Mouse (Mus musculus) midbrain, embryonic 13.5 days (tissue): Measurements from ENCODE around the gene Tspyl3. TPM values are rescaled to one million over a fixed set of nuclear protein-coding genes. Genes with fewer than 3 reads are reported as not detected.
"Not testable (repeated sequence)": the region's sequence is repeated elsewhere in the genome, so short reads cannot be mapped to it uniquely, and the experiment has no call there.

Source experiments
- ATAC-seq: fragments of 200-750 bp; cut with Nextera tagmentation; 2 replicates; pipeline ENCODE4 v1.8.0; 2017; ENCODE audit warnings: mild to moderate bottlenecking, moderate TSS enrichment, moderate library complexity
- H3K27ac ChIP-seq: fragments of 300-500 bp; sonication (generic); 2 replicates; pipeline ENCODE4 v1.5.1; 2015; ENCODE audit warnings: inconsistent platforms, mild to moderate bottlenecking, moderate library complexity
- H3K27me3 ChIP-seq: fragments of 300-500 bp; sonication (generic); 2 replicates; pipeline ENCODE4 v1.6.1; 2015; ENCODE audit warnings: mild to moderate bottlenecking, inconsistent platforms
- H3K36me3 ChIP-seq: fragments of 300-500 bp; sonication (generic); 2 replicates; pipeline ENCODE4 v1.6.1; 2015; ENCODE audit warnings: mild to moderate bottlenecking, inconsistent platforms
- H3K4me1 ChIP-seq: fragments of 300-500 bp; sonication (generic); replicated peaks from 2 replicates; pipeline ENCODE4 v1.6.1; 2015; ENCODE audit warnings: inconsistent platforms
- H3K4me2 ChIP-seq: fragments of 300-500 bp; sonication (generic); replicated peaks from 2 replicates; pipeline ENCODE4 v1.6.1; 2015; ENCODE audit warnings: moderate library complexity, mild to moderate bottlenecking, inconsistent platforms
- H3K4me3 ChIP-seq: fragments of 300-500 bp; sonication (generic); replicated peaks from 2 replicates; pipeline ENCODE4 v1.5.1; 2015; ENCODE audit warnings: mild to moderate bottlenecking, inconsistent platforms
- H3K9ac ChIP-seq: fragments of 300-500 bp; sonication (generic); replicated peaks from 2 replicates; pipeline ENCODE4 v1.6.1; 2015; ENCODE audit warnings: mild to moderate bottlenecking, inconsistent platforms
- H3K9me3 ChIP-seq: fragments of 300-500 bp; sonication (generic); 2 replicates; pipeline ENCODE4 v1.6.1; 2016; ENCODE audit warnings: mild to moderate bottlenecking, inconsistent platforms
- WGBS: fragments of 180-500 bp; shearing (Covaris S2); methylation state at CpG from one replicate; pipeline ENCODE4 v1.1.7; 2015; 5-methylcytosine and 5-hydroxymethylcytosine counted together
- polyA plus RNA-seq: library from polyadenylated mRNA; unstranded; fragments of >200 nt; fragmentation: Nextera tagmentation; extraction: Ambion mirVana; gene quantifications from 2 replicates; pipeline ENCODE4 v1.2.1, GENCODE M21; 2015

The Tspyl3 gene
- 22.3 and 23.5 TPM in 2 replicates for polyA plus RNA-seq

DNA sequence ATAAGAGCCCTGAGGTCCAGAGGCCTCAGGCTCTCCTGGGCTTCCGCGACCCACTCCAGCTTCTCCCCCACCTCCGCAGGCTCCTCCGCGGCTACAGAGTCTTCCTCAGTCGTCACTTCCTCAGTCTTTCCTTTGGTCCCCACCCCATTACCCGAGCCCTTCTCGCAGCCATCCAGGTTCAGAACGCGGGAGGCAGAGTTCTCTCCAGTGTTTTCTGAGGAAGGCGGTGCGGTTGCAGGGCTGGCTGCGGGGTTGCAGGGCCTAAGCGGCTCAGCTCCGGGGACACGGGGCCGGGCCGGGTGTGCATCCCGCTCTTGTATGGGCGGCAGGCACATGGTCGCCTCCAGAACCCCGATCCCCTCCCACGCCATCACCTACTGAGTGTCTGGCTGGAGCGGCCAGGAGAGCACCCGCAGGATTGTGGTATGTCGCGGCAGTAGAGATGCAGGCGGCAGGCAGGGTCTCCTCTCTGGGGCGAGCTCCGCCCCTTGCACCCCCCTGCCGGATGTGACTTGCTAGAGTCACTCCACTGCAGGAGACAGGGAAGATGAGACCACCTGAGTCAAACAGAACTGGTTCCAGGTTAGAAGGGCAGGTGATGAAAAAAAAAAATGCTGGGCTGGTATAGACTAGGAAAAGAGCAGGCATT, at the start of gene Tspyl3:
Tspyl3 (minus strand) TSS at position 496 of the 649 bp plus-strand sequence.
- peak within 1 kb of the TSS; percentile 52 for H3K4me3 ChIP-seq
- no peaks in the 10 kb centered on the region for H3K27me3 ChIP-seq
- peak; percentile 90 for ATAC-seq
- H3K36me3 ChIP-seq = peaks cover 35% of the 10 kb centered on the region
- H3K9ac ChIP-seq = peak within 1 kb of the TSS; percentile 75
- H3K4me1 ChIP-seq = peaks cover 17% of the 10 kb centered on the region
- peak within 1 kb of the TSS; percentile 77 for H3K27ac ChIP-seq
- no peaks in the 10 kb centered on the region for H3K9me3 ChIP-seq
- H3K4me2 ChIP-seq = peak within 1 kb of the TSS; percentile 63
- 3% methylated on average over 31 of the region's 31 CpGs for WGBS

DNA sequence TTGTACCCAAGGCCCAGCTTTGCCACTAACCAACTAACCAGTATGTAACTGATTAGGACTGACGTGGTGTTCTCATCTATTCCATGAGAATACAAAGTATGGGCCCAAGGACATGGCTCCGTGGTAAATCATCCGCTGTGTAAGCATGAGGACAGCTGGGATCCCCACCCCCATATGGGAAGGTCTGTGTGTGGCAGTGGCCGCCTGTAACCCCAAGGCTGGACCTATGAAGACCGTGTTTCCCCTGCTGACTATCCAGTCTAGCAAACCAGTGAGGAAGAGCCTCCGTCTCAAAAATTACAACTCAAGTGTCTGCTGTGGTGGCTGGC, 49.6 kb upstream of the Tspyl3 start:
- 83% methylated on average over 6 of the region's 6 CpGs for WGBS

DNA sequence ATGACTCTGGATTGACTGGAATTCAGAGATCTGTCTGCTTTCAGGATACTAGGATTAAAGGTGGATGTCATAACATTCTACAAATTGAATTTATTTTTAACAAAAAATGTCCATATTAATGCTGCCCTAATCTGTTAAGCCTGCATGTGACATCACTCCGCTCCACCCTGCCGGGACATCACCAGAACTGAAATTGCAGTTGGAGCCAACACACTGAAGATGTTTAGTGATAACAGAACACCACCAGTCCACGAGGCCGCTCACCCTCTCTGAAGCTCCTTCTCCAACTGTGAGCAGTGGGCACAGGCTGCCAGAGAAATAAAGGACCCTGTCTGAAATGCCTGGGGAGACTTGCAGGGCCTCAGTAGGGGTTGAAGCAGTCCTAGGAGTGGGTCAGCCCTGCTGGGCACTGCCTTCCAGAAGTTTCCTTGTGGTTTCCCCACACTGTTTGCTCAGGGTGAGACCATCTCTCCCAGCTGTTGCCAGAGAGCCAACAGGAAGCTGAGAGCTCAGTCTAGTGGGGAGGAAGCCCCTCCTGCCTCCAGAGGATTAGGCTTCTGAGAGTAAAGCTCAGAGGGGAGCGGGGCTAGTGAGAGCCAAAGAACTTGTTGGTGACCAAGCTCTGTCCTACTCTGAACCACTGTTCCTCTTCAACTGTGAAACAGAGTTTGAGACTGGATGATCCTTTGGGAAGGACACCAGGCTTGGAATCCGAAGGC, 49.1 kb upstream of the Tspyl3 start:
- H3K27ac ChIP-seq, ATAC-seq, H3K27me3 ChIP-seq, H3K9me3 ChIP-seq, H3K4me3 ChIP-seq, H3K9ac ChIP-seq, H3K4me2 ChIP-seq, H3K36me3 ChIP-seq, H3K4me1 ChIP-seq: not testable (repeated sequence)
- 69% methylated on average over 6 of the region's 6 CpGs for WGBS

More for the DNA sequence above, 49.6 kb upstream of the Tspyl3 start:
- Histone ChIP-seq H3K36me3 (no peaks in the 10 kb centered on the region; the same call in 1 of the 2 replicates), H3K27ac (no peak overlapping the region), H3K4me1 (no peaks in the 10 kb centered on the region), H3K9ac (no peak overlapping the region), H3K4me3 (no peak overlapping the region), H3K9me3 (no peaks in the 10 kb centered on the region), H3K4me2 (no peak overlapping the region), H3K27me3 (no peaks in the 10 kb centered on the region)
- ATAC-seq = no peak

DNA sequence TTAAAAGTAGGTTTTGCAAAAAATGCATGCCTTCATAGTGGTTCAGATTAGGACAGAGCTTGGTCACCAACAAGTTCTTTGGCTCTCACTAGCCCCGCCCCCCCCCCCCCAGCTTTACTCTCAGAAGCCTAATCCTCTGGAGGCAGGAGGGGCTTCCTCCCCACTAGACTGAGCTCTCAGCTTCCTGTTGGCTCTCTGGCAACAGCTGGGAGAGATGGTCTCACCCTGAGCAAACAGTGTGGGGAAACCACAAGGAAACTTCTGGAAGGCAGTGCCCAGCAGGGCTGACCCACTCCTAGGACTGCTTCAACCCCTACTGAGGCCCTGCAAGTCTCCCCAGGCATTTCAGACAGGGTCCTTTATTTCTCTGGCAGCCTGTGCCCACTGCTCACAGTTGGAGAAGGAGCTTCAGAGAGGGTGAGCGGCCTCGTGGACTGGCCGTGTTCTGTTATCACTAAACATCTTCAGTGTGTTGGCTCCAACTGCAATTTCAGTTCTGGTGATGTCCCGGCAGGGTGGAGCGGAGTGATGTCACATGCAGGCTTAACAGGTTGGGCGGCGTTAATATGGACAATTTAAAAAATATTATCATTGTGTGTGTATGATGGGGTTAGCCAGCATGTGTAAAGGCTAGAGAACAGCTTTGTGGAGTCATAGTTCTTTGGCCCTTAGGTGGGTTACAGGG, 45.1 kb upstream of the Tspyl3 start:
- not testable (repeated sequence) for H3K27ac ChIP-seq, ATAC-seq

DNA sequence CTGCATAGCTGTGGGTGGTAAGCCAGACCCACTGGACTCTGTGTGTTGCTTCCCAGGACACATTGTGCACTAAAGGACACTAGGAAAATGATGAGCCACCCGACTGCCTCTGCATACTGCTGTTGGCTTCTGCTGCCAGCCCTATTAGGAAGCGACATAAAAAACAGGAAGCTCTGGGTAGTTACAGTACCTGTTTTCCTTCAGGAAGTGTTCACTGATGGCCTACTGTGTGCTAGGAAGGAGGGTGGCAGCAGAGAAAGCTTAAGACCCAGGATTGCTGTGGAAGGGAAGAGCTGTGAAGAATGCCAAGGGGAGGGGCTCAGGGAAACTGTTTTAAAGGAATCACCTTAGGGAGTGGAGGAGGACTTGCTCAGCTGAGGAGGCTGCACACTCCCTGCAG, 42.1 kb upstream of the Tspyl3 start:
- H3K9ac ChIP-seq = no peak overlapping the region
- no peak overlapping the region for H3K27ac ChIP-seq
- H3K36me3 ChIP-seq = peaks cover 51% of the 10 kb centered on the region
- no peak overlapping the region for H3K4me2 ChIP-seq
- ATAC-seq = no peak
- H3K9me3 ChIP-seq = no peaks in the 10 kb centered on the region
- 88% methylated on average over 2 of the region's 2 CpGs for WGBS
- H3K27me3 ChIP-seq = no peaks in the 10 kb centered on the region
- no peak overlapping the region for H3K4me3 ChIP-seq
- no peaks in the 10 kb centered on the region; the same call in 1 of the 2 replicates for H3K4me1 ChIP-seq

More for the DNA sequence above, 45.1 kb upstream of the Tspyl3 start:
- H3K36me3 ChIP-seq = peaks cover 23% of the 10 kb centered on the region
- not testable (repeated sequence) for H3K4me2 ChIP-seq, H3K4me3 ChIP-seq, H3K9ac ChIP-seq, H3K27me3 ChIP-seq, H3K9me3 ChIP-seq, H3K4me1 ChIP-seq
- 69% methylated on average over 8 of the region's 8 CpGs for WGBS

DNA sequence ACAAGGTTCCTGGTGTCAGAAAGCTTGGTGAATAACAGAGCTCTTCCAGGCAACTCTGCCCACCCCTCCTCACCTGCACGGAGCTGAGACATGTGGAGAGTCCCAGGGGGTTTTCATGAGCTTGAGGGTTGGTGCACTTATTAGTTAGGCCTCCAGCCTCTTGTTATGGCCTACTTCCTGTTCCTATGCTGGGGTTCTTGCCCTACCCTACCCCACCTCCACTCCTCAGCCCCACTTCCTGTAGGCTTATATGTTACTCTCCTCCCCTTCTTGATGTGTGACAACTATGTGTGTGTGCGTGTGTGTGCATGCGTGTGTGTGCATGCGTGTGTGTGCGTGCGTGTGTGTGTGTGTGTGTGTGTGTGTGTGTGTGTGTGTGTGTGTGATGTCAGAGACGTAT, 37.8 kb upstream of the Tspyl3 start:
- no peak overlapping the region for H3K4me3 ChIP-seq
- no peaks in the 10 kb centered on the region for H3K27me3 ChIP-seq
- no peaks in the 10 kb centered on the region for H3K9me3 ChIP-seq
- no peak overlapping the region for H3K9ac ChIP-seq
- H3K27ac ChIP-seq = no peak overlapping the region
- no peaks in the 10 kb centered on the region for H3K4me1 ChIP-seq
- peaks cover 75% of the 10 kb centered on the region for H3K36me3 ChIP-seq
- no peak overlapping the region for H3K4me2 ChIP-seq
- 95% methylated on average over 7 of the region's 7 CpGs for WGBS
- no peak for ATAC-seq

DNA sequence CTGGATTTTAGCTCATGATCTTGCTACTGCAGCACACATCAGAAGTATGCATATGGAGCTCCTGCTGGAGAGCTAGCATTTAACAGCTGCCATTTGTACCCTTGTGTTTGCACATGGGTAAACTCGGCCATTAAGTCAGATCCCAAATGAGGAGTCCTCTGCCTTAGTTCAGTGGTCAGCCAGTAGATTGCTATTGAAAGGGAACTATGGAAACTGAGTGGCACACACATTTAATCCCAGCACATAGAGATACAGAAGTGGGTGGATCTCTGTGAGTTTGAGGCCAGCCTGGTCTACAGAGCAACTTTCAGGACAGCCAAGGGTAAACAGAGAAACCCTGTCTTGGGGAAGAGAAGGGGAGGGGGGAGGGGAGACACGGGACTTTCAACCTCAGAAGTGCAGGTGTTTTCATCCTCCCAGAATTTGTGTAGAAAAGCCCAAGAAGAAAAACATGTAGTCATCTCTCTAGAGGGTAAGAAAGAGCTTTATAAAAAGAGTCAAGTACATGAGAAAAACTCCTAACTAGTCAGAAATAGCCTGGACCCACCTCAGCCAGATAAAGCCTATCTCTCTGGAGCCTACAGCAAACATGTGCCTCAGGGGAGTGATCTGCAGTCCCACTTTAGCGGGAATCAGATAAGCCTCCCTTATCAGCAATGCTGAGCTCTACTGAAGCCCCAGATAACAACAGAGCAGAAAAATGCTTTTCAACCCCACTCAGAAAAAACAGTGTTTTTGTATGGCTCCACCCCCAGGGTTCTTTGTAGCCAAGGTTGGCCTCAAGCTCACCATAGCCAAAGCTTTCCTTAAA, 34.8 kb upstream of the Tspyl3 start:
- H3K4me2 ChIP-seq = no peak overlapping the region
- H3K9me3 ChIP-seq = no peaks in the 10 kb centered on the region
- H3K36me3 ChIP-seq = peaks cover 52% of the 10 kb centered on the region
- 77% methylated on average over 3 of the region's 3 CpGs for WGBS
- ATAC-seq = no peak
- no peak overlapping the region for H3K4me3 ChIP-seq
- H3K4me1 ChIP-seq = no peaks in the 10 kb centered on the region
- H3K27me3 ChIP-seq = no peaks in the 10 kb centered on the region
- H3K27ac ChIP-seq = no peak overlapping the region
- no peak overlapping the region for H3K9ac ChIP-seq

DNA sequence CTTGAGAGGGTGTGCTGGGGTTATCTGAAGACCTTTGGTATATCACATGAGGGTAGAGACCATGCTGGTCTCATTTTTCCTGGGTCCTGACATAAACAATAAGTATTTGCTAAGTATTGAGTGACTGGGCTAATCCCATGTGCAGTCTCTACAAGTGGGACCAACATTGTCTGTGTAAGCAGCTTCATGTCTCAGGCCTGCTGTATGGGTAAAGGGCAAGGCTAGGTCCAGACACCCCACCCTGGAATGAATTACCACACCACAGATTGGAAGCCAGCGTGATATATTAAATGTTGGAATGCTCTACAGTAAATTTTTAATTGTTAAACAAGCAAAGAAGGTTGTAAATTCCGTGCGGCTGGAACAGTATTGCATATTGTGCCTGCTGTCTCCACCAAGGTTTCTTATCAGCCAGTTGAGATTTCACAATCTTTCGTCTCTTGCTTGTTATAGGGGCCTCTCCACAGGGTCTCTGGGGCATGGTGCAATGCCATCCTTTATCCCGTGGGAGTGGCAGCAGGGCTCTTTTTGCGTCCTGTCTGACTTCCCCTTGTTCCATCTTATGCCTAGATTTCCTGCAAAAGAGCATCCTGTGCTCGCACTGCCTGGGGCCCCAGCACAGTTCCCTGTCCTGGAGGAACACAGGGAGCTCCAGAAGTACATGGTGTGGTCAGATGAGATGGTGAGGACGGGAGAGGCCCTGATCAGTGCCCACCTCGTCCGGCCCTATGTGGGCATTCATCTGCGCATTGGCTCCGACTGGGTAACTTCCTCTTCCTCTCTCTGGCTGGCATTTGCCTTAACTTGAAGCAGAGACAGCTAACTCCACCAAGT, 34.0 kb upstream of the Tspyl3 start:
- Histone ChIP-seq H3K4me1 (no peaks in the 10 kb centered on the region), H3K9me3 (no peaks in the 10 kb centered on the region), H3K9ac (no peak overlapping the region), H3K36me3 (peaks cover 44% of the 10 kb centered on the region), H3K4me3 (no peak overlapping the region), H3K27me3 (no peaks in the 10 kb centered on the region), H3K27ac (no peak overlapping the region), H3K4me2 (no peak overlapping the region)
- no peak for ATAC-seq
- WGBS = 90% methylated on average over 12 of the region's 12 CpGs

DNA sequence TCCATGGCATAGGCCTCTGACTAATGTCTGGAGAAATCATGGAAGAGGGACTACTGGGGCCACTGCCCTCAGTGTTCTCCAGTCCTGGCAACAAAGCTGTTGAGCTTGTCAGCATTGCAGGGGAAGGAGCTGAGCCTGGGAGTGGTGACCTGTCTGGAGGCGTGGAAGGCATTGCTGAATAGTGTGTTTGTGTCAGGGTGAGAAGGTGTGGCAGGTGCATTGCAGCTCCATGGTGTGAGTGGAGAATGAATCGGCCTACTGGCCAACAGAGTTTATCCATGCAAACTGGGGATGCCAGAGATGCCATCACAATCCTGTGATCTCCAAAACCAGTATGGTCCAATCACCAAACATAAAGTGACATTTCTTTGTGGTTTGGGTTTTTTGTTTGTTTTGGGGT, 31.4 kb upstream of the Tspyl3 start:
- Histone ChIP-seq H3K4me2 (no peak overlapping the region), H3K27me3 (no peaks in the 10 kb centered on the region), H3K9me3 (no peaks in the 10 kb centered on the region), H3K9ac (no peak overlapping the region), H3K4me3 (no peak overlapping the region), H3K36me3 (peaks cover 39% of the 10 kb centered on the region), H3K27ac (no peak overlapping the region), H3K4me1 (no peaks in the 10 kb centered on the region)
- WGBS = 81% methylated on average over 2 of the region's 2 CpGs
- ATAC-seq = no peak

DNA sequence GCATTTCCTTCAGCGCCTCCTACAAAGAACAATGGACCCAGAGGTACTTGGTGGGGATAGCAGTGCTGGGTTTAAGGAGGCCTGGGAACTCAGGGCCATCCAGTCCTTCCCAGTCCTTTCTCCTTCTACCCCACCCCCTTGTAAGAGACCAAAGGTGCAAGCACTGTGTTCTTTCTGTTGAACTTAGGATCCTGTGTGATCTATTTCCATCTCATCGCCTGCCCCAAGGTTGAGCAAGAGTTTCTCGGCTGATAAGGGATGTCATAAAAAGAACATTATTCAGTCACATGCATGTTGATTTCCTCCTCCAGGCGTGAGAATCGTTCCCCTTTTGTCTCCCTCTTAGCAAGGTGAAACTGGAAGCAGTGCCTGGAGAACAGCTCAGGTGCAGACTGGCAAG, 24.5 kb upstream of the Tspyl3 start:
- Histone ChIP-seq H3K4me2 (no peak overlapping the region), H3K27me3 (no peaks in the 10 kb centered on the region), H3K4me1 (0 out of 2 replicates have a peak, but pooled peaks cover 4% of the 10 kb centered on the region), H3K36me3 (peaks cover 56% of the 10 kb centered on the region), H3K9ac (no peak overlapping the region), H3K9me3 (no peaks in the 10 kb centered on the region), H3K4me3 (no peak overlapping the region), H3K27ac (no peak overlapping the region)
- no peak for ATAC-seq
- 96% methylated on average over 5 of the region's 5 CpGs for WGBS

DNA sequence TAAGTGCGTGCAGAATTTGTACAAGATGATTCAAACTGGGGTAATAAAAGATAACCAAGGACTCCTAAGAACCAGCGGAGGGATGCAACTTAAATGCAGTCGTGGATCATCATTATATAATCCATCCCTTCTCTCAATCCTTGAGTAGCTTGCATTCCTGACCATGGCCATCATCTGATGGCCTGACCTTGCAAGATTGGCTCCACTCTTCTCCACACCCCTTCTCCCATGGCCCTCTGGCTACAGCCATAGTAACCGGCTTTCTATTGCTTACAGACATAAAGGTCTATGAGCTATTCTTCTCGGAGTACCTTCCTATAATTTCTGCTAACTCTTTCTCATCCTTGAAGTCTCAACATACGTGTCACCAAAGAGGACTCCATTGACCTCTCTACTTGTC, 16.9 kb upstream of the Tspyl3 start:
- Histone ChIP-seq H3K4me1 (peaks cover 58% of the 10 kb centered on the region), H3K36me3 (peaks cover 18% of the 10 kb centered on the region; the same call in 1 of the 2 replicates), H3K27me3 (no peaks in the 10 kb centered on the region), H3K4me3 (peak overlapping the region; percentile 97), H3K27ac (no peak overlapping the region), H3K4me2 (peak overlapping the region; percentile 94), H3K9me3 (no peaks in the 10 kb centered on the region), H3K9ac (peak overlapping the region; percentile 99)
- no peak for ATAC-seq
- 71% methylated on average over 6 of the region's 6 CpGs for WGBS
